Mouse (Mus musculus) intestine, embryonic 15.5 days (tissue): ENCODE data around the gene Sh2b1. TPM values are rescaled to one million over a fixed set of nuclear protein-coding genes. Genes with fewer than 3 reads are reported as not detected.
A peak's percentile ranks its signal among the peaks of the same experiment; 100 is the strongest.
"Not testable (repeated sequence)": the region's sequence is repeated elsewhere in the genome, so short reads cannot be mapped to it uniquely, and the experiment has no call there.

Experiments used
- ATAC-seq: fragments of 200-750 bp; cut with Nextera tagmentation; 2 replicates; pipeline ENCODE4 v1.8.0; 2017; ENCODE audit warnings: moderate TSS enrichment, moderate library complexity
- H3K27ac ChIP-seq: fragments of 300-500 bp; sonication (generic); 2 replicates; pipeline ENCODE4 v1.5.1; 2015; ENCODE audit warnings: mild to moderate bottlenecking, inconsistent platforms
- H3K27me3 ChIP-seq: fragments of 300-500 bp; sonication (generic); replicated peaks from 2 replicates; pipeline ENCODE4 v1.6.1; 2015; ENCODE audit warnings: inconsistent platforms
- H3K36me3 ChIP-seq: fragments of 300-500 bp; sonication (generic); 2 replicates; pipeline ENCODE4 v1.6.1; 2015; ENCODE audit warnings: inconsistent platforms
- H3K4me1 ChIP-seq: fragments of 300-500 bp; sonication (generic); replicated peaks from 2 replicates; pipeline ENCODE4 v1.6.1; 2015; ENCODE audit warnings: inconsistent platforms
- H3K4me2 ChIP-seq: fragments of 300-500 bp; sonication (generic); replicated peaks from 2 replicates; pipeline ENCODE4 v1.6.1; 2015; ENCODE audit warnings: mild to moderate bottlenecking, inconsistent platforms
- H3K4me3 ChIP-seq: fragments of 300-500 bp; sonication (generic); replicated peaks from 2 replicates; pipeline ENCODE4 v1.5.1; 2015; ENCODE audit warnings: inconsistent platforms
- H3K9ac ChIP-seq: fragments of 300-500 bp; sonication (generic); 2 replicates; pipeline ENCODE4 v1.6.1; 2015; ENCODE audit warnings: inconsistent platforms
- H3K9me3 ChIP-seq: fragments of 300-500 bp; sonication (generic); 2 replicates; pipeline ENCODE4 v1.6.1; 2016; ENCODE audit warnings: inconsistent platforms
- WGBS: fragments of 180-500 bp; shearing (Covaris S2); methylation state at CpG from one replicate; pipeline ENCODE4 v1.1.7; 2015; 5-methylcytosine and 5-hydroxymethylcytosine counted together
- polyA plus RNA-seq: library from polyadenylated mRNA; unstranded; fragments of >200 nt; fragmentation: Nextera tagmentation; extraction: Ambion mirVana; gene quantifications from 2 replicates; pipeline ENCODE4 v1.2.1, GENCODE M21; 2015

Sh2b1 gene
- polyA plus RNA-seq, 1 experiment from 2014 or later = 41.8 TPM

DNA sequence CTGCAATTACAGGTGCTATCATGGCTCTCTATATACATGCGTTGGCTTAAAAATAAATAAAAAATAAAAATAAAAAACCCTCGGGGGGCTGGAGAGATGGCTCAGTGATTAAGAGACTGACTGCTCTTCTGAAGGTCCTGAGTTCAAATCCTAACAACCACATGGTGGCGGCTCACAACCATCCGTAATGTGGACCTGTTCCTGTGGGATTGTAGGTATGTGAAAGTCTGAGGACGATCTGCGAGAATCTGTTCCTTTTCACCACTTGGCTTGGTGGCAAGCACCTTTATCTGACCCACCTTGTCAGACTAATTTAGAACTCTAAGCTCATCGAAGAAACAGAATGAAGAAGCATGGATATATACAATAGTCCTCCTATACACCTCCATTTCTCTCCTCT lies 24.2 kb upstream of the Sh2b1 start:
- Histone ChIP-seq H3K4me1 (0 out of 2 replicates have a peak, but pooled peaks cover 4% of the 10 kb centered on the region), H3K9ac (no peak overlapping the region), H3K4me2 (no peak overlapping the region), H3K9me3 (no peaks in the 10 kb centered on the region), H3K36me3 (peaks cover 55% of the 10 kb centered on the region), H3K27ac (no peak overlapping the region), H3K27me3 (no peaks in the 10 kb centered on the region), H3K4me3 (no peak overlapping the region)
- 95% methylated on average over 7 of the region's 7 CpGs for WGBS
- no peak for ATAC-seq

- WGBS = 93% methylated on average over 12 of the region's 12 CpGs
- Histone ChIP-seq H3K9me3 (no peaks in the 10 kb centered on the region), H3K4me3 (no peak overlapping the region), H3K27ac (no peak overlapping the region), H3K36me3 (peaks cover 69% of the 10 kb centered on the region), H3K27me3 (no peaks in the 10 kb centered on the region), H3K9ac (no peak overlapping the region), H3K4me1 (0 out of 2 replicates have a peak, but pooled peaks cover 4% of the 10 kb centered on the region), H3K4me2 (no peak overlapping the region)
- no peak for ATAC-seq
Measured at GRCm38 (mm10) chr7:126497966-126498365, 22.7 kb upstream of the Sh2b1 start.

- no peaks in the 10 kb centered on the region for H3K27me3 ChIP-seq
- no peaks in the 10 kb centered on the region for H3K9me3 ChIP-seq
- H3K4me3 ChIP-seq = no peak overlapping the region
- ATAC-seq = no peak
- H3K4me2 ChIP-seq = no peak overlapping the region
- no peak overlapping the region for H3K27ac ChIP-seq
- 0 out of 2 replicates have a peak, but pooled peaks cover 4% of the 10 kb centered on the region for H3K4me1 ChIP-seq
- 88% methylated on average over 5 of the region's 5 CpGs for WGBS
- H3K36me3 ChIP-seq = peaks cover 82% of the 10 kb centered on the region
- H3K9ac ChIP-seq = no peak overlapping the region
Measured at GRCm38 (mm10) chr7:126496475-126496874, 21.3 kb upstream of the Sh2b1 start.

DNA sequence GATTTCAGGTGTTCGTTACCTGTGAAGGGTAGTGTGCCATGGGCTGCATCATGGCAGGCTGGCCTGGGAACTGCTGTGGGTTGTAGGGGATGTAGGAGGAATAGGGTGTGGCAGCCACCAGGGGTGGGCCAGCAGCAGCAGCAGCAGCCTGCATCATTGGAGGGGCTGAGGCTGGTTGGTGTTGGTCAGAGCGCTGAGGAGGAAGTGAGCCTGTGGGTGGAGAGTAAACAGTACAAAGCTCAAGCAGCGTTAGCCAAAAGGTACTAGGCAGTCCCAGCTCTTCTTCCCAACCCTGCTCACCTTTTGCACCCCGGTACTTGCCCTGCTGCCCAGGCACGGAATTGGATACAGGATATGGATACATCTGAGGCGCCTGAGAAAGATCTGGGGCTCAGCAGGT lies 18.9 kb upstream of the Sh2b1 start:
- no peak overlapping the region for H3K27ac ChIP-seq
- no peaks in the 10 kb centered on the region for H3K4me1 ChIP-seq
- H3K9ac ChIP-seq = no peak overlapping the region
- H3K36me3 ChIP-seq = peaks cover 76% of the 10 kb centered on the region
- peak; percentile 29; the same call in 1 of the 2 replicates for ATAC-seq
- H3K27me3 ChIP-seq = no peaks in the 10 kb centered on the region
- no peak overlapping the region for H3K4me3 ChIP-seq
- 86% methylated on average over 6 of the region's 6 CpGs for WGBS
- no peak overlapping the region for H3K4me2 ChIP-seq
- no peaks in the 10 kb centered on the region for H3K9me3 ChIP-seq

GRCm38 (mm10) chr7:126491973-126492372 lies 16.7 kb upstream of the Sh2b1 start:
- H3K9me3 ChIP-seq = no peaks in the 10 kb centered on the region
- ATAC-seq = no peak
- no peaks in the 10 kb centered on the region for H3K27me3 ChIP-seq
- no peak overlapping the region for H3K4me2 ChIP-seq
- H3K9ac ChIP-seq = no peak overlapping the region
- H3K4me1 ChIP-seq = peaks cover 5% of the 10 kb centered on the region
- H3K4me3 ChIP-seq = no peak overlapping the region
- H3K27ac ChIP-seq = no peak overlapping the region
- 51% methylated on average over 11 of the region's 11 CpGs for WGBS
- peaks cover 58% of the 10 kb centered on the region for H3K36me3 ChIP-seq

- Histone ChIP-seq H3K9me3 (no peaks in the 10 kb centered on the region), H3K4me3 (no peak overlapping the region), H3K27me3 (no peaks in the 10 kb centered on the region), H3K27ac (no peak overlapping the region), H3K4me2 (no peak overlapping the region), H3K9ac (no peak overlapping the region), H3K4me1 (peaks cover 5% of the 10 kb centered on the region), H3K36me3 (peaks cover 50% of the 10 kb centered on the region)
- ATAC-seq = no peak
- 67% methylated on average over 1 of the region's 1 CpGs for WGBS
Measured at GRCm38 (mm10) chr7:126491005-126491404, 15.8 kb upstream of the Sh2b1 start.

- H3K27me3 ChIP-seq, H3K9me3 ChIP-seq, H3K4me1 ChIP-seq, H3K27ac ChIP-seq: not testable (repeated sequence)
- Histone ChIP-seq H3K36me3 (peaks cover 20% of the 10 kb centered on the region), H3K4me2 (peak overlapping the region; percentile 79), H3K9ac (peak overlapping the region; percentile 66), H3K4me3 (peak overlapping the region; percentile 67)
- peak; percentile 22 for ATAC-seq
- WGBS = 13% methylated on average over 25 of the region's 25 CpGs
Measured at GRCm38 (mm10) chr7:126487617-126488385, 12.6 kb upstream of the Sh2b1 start.

GRCm38 (mm10) chr7:126487052-126487483 lies 11.8 kb upstream of the Sh2b1 start, which contains the start of gene Tufm:
TSS of gene Tufm (plus strand) at chr7:126487361.
- peaks cover 13% of the 10 kb centered on the region for H3K36me3 ChIP-seq
- WGBS = under 1% methylated on average over 32 of the region's 32 CpGs
- H3K4me2 ChIP-seq = peak within 1 kb of the TSS; percentile 79
- peak; percentile 90 for ATAC-seq
- no peaks in the 10 kb centered on the region for H3K9me3 ChIP-seq
- H3K4me3 ChIP-seq = peak within 1 kb of the TSS; percentile 67
- H3K4me1 ChIP-seq = peaks cover 5% of the 10 kb centered on the region
- no peaks in the 10 kb centered on the region for H3K27me3 ChIP-seq
- peak within 1 kb of the TSS; percentile 66 for H3K9ac ChIP-seq
- H3K27ac ChIP-seq = peak within 1 kb of the TSS; percentile 77

DNA sequence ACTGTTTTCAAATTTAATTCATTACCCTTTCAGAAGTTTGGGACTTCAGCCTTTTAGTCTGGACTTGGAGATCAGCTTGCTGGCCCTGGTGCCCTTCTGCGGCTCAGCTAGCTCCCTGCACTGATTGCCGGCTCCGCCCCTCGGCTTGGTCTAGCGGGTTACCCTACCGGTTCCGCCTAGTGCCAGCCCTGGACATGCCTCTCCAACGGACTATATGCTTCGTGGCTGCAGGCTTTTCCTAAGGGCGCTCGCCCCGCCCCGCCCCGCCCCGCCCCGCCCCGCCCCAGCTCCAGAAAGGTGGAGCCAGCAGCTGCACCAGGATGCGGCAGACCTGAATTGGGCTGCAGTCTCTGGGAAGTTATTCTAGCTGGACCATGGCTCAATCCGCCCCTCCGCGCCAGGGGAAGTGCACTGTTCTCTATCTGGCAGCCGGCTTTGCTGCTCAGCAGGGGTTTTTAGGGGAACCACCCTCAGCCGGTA lies 7.2 kb upstream of the Sh2b1 start:
- H3K36me3 ChIP-seq = no peaks in the 10 kb centered on the region
- H3K4me3 ChIP-seq = peak overlapping the region; percentile 38
- H3K9me3 ChIP-seq = no peaks in the 10 kb centered on the region
- WGBS = under 1% methylated on average over 23 of the region's 23 CpGs
- peak; percentile 92 for ATAC-seq
- H3K27ac ChIP-seq = peak overlapping the region; percentile 87
- H3K4me2 ChIP-seq = peak overlapping the region; percentile 86
- peak overlapping the region; percentile 32; the same call in 1 of the 2 replicates for H3K9ac ChIP-seq
- H3K27me3 ChIP-seq = no peaks in the 10 kb centered on the region
- no peaks in the 10 kb centered on the region for H3K4me1 ChIP-seq

DNA sequence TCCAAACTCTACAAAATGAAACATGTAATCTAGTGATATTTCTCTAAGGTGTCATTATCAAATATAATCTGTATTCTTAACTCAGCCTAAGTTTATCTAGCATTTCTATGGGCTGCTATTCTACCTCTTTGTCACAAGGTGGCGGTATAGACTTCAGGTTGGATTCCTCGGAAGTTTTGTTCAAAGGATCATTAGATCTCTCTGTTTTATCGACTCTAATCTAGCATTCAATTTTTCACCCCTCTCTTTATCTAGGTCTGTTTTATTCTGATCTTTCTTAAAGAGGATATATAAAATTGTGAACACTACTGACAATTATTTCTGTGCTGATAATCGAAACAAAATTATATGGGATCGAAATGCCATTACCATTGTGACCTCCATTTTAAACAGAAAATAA lies 6.5 kb upstream of the Sh2b1 start:
- Histone ChIP-seq H3K9ac (no peak overlapping the region), H3K4me3 (no peak overlapping the region), H3K4me2 (no peak overlapping the region), H3K36me3 (no peaks in the 10 kb centered on the region), H3K4me1 (no peaks in the 10 kb centered on the region), H3K27me3 (no peaks in the 10 kb centered on the region), H3K27ac (no peak overlapping the region), H3K9me3 (no peaks in the 10 kb centered on the region)
- ATAC-seq = no peak
- 22% methylated on average over 5 of the region's 5 CpGs for WGBS

- Histone ChIP-seq H3K27me3 (no peaks in the 10 kb centered on the region), H3K4me1 (peaks cover 10% of the 10 kb centered on the region), H3K9me3 (no peaks in the 10 kb centered on the region), H3K4me2 (peak overlapping the region; percentile 85), H3K36me3 (peaks cover 21% of the 10 kb centered on the region), H3K4me3 (peak overlapping the region; percentile 86), H3K9ac (peak overlapping the region; percentile 98), H3K27ac (peak overlapping the region; percentile 92)
- peak; percentile 51 for ATAC-seq
- WGBS = under 1% methylated on average over 26 of the region's 27 CpGs
Measured at GRCm38 (mm10) chr7:126474486-126474955, 703 bp downstream of the Sh2b1 start.

- peaks cover 10% of the 10 kb centered on the region for H3K4me1 ChIP-seq
- WGBS = 85% methylated on average over 9 of the region's 9 CpGs
- peak overlapping the region; percentile 98 for H3K9ac ChIP-seq
- no peaks in the 10 kb centered on the region for H3K27me3 ChIP-seq
- no peak overlapping the region for H3K27ac ChIP-seq
- peak overlapping the region; percentile 86 for H3K4me3 ChIP-seq
- H3K36me3 ChIP-seq = peaks cover 30% of the 10 kb centered on the region
- no peak for ATAC-seq
- no peaks in the 10 kb centered on the region for H3K9me3 ChIP-seq
- peak overlapping the region; percentile 85 for H3K4me2 ChIP-seq
Measured at GRCm38 (mm10) chr7:126473470-126474086, 1.6 kb downstream of the Sh2b1 start.
